In the genomic region with DNA sequence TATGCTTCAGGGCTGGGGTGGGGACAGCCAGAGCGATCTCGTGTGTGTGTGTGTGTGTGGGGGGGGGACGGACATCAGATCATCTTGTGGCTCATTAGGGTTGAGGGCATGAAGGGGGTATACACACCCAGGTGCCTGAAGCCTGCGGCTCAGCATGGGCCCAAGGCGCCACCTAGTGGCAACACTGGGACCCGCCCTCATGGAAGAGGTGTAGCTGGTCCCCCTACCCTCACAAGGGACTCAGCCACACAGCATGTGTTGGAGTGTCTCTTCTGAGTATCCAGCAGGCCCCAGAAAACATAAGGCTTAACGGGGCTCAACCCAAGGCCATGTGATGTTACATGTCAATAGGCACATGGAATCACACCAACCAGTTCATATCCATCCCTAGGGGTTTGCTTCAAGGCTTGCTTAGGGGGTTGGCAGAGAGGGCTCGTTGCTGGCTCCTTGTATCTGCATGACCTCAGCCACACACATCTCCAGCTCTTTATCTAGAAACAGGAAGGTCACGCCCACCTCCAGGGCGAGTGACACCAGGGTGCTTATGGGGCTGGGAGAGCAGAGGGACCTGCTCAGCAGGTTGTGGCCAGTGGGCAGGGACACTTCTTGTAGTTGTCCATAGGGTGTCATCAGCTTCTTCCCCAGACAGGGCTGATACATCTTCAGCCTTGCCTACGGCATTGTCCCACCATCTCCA, we compare ENCODE assay signal across 9 mouse cellular contexts.
A peak's percentile ranks its signal among the peaks of the same experiment; 100 is the strongest.
DNase-seq lines count a peak whose midpoint lies in the region; ATAC-seq and TF ChIP-seq lines count a peak whose summit lies in the region.
"Had no signal": no experiment of that assay in that cellular context is flagged by ENCODE, and none has a peak within 500 bp of the region (broad histone marks: within the 10 kb centered on the region; RNA-seq: fewer than 3 reads in every experiment).

No protein-coding gene starts in this region.

- no peak overlapping the region for H3K9ac ChIP-seq in heart, embryonic 11.5 days (ENCODE audit: low read depth, low read length)
- no peak overlapping the region for H3K9ac ChIP-seq in intestine, embryonic 16.5 days (ENCODE audit: low read depth, low read length)

- H3K4me3 ChIP-seq in heart, embryonic 11.5 days (ENCODE audit: low read depth, low read length), result no peak overlapping the region
- no peak overlapping the region for H3K4me3 ChIP-seq in intestine, embryonic 16.5 days (ENCODE audit: low read length)
- H3K4me3 ChIP-seq in testis, adult 2 months (ENCODE audit: control insufficient read depth, low read depth, low read length), result no peak overlapping the region
- H3K4me3 ChIP-seq: myocyte had no signal

- H3K27me3 ChIP-seq in heart, embryonic 11.5 days (ENCODE audit: control insufficient read depth, insufficient read depth, low read length), result no peaks in the 10 kb centered on the region
- H3K27me3 ChIP-seq in intestine, embryonic 16.5 days (replicated peaks; ENCODE audit: control insufficient read depth, insufficient read depth, low read length), result no peaks in the 10 kb centered on the region
- H3K27me3 ChIP-seq in testis, adult 2 months (ENCODE audit: control insufficient read depth, insufficient read depth, low read length), result no peaks in the 10 kb centered on the region

- WGBS in heart, embryonic 11.5 days (ENCODE audit: insufficient replicate concordance), result 21% methylated on average over 11 of the region's 11 CpGs
- WGBS in intestine, embryonic 16.5 days, result 26% methylated on average over 11 of the region's 11 CpGs

- no peak overlapping the region for H3K27ac ChIP-seq in heart, embryonic 11.5 days (ENCODE audit: low read depth, low read length)
- H3K27ac ChIP-seq in intestine, embryonic 16.5 days (ENCODE audit: low read length), result no peak overlapping the region
- no peak overlapping the region for H3K27ac ChIP-seq in testis, adult 2 months (ENCODE audit: control insufficient read depth, insufficient read depth, low read depth, low read length)

- H3K4me1 ChIP-seq in heart, embryonic 11.5 days (ENCODE audit: control insufficient read depth, insufficient read depth, low read length), result peaks cover 12% of the 10 kb centered on the region; the same call in 1 of the 2 replicates
- H3K4me1 ChIP-seq in intestine, embryonic 16.5 days (ENCODE audit: control insufficient read depth, insufficient read depth, low read length), result peaks cover 5% of the 10 kb centered on the region; the same call in 1 of the 2 replicates
- peaks cover 6% of the 10 kb centered on the region for H3K4me1 ChIP-seq in testis, adult 2 months (ENCODE audit: control insufficient read depth, insufficient read depth, low read length)

- ATAC-seq in heart, embryonic 11.5 days (replicated peaks; ENCODE audit: insufficient number of reproducible peaks, low FRiP score, low TSS enrichment), result no peak
- ATAC-seq in intestine, embryonic 16.5 days, result peak; percentile 61; the same call in 1 of the 2 replicates

- H3K36me3 ChIP-seq in heart, embryonic 11.5 days (ENCODE audit: control insufficient read depth, insufficient read depth, low read length), result peaks cover 15% of the 10 kb centered on the region
- peaks cover 15% of the 10 kb centered on the region for H3K36me3 ChIP-seq in intestine, embryonic 16.5 days (ENCODE audit: control insufficient read depth, insufficient read depth, low read length)
- no peaks in the 10 kb centered on the region; the same call in 1 of the 2 replicates for H3K36me3 ChIP-seq in testis, adult 2 months (ENCODE audit: control insufficient read depth, insufficient read depth, low read length)

- peak; percentile 53 to 82 for DNase-seq in heart, adult 18-20 months
- peak; percentile 80 to 88 for DNase-seq in cerebellum, postnatal 14 days
- peak; percentile 55 to 67 for DNase-seq in frontal cortex, postnatal 36 days (ENCODE audit: low spot score in 2 of 2)
- peak; percentile 71 for DNase-seq in liver
- DNase-seq in neural tube, embryonic 10.5 days (ENCODE audit: extremely low spot score, low spot score), result peak; percentile 77

- TF ChIP-seq CTCF in testis, adult 2 months (IDR thresholded peaks at IDR 0.05; ENCODE audit: control insufficient read depth, insufficient read depth, insufficient replicate concordance, low read depth, low read length), result peak; percentile 88

- H3K4me2 ChIP-seq in heart, embryonic 11.5 days, result no peak overlapping the region
- H3K4me2 ChIP-seq in intestine, embryonic 16.5 days (ENCODE audit: low read depth, low read length), result no peak overlapping the region

- TF ChIP-seq POLR2A in testis, adult 2 months (IDR thresholded peaks at IDR 0.05; ENCODE audit: control insufficient read depth, low read depth, low read length), result no peak

- no peaks in the 10 kb centered on the region for H3K9me3 ChIP-seq in heart, embryonic 11.5 days (replicated peaks; ENCODE audit: control insufficient read depth, low read length)
- no peaks in the 10 kb centered on the region for H3K9me3 ChIP-seq in intestine, embryonic 16.5 days (ENCODE audit: control insufficient read depth, low read length)
